Mouse (Mus musculus) embryonic facial prominence, embryonic 14.5 days (tissue): Measurements from ENCODE around the gene Ina. TPM values are rescaled to one million over a fixed set of nuclear protein-coding genes. Genes with fewer than 3 reads are reported as not detected.

ENCODE experiments used
- ATAC-seq: fragments of 200-750 bp; cut with Nextera tagmentation; 2 replicates; pipeline ENCODE4 v1.8.0; 2017; ENCODE audit warnings: low read depth, moderate number of reproducible peaks, moderate TSS enrichment
- DNase-seq: peaks from one replicate; pipeline ENCODE4 v3.0.0-alpha.2; 2015; ENCODE audit warnings: low spot score
- H3K27ac ChIP-seq: fragments of 300-500 bp; sonication (generic); replicated peaks from 2 replicates; pipeline ENCODE4 v1.5.1; 2014; ENCODE audit warnings: low read depth, mild to moderate bottlenecking, low read length, moderate library complexity
- H3K27me3 ChIP-seq: fragments of 300-500 bp; sonication (generic); replicated peaks from 2 replicates; pipeline ENCODE4 v1.6.1; 2014; ENCODE audit warnings: low read length; ENCODE audit not compliant: control insufficient read depth, insufficient read depth
- H3K36me3 ChIP-seq: fragments of 300-500 bp; sonication (generic); 2 replicates; pipeline ENCODE4 v1.6.1; 2014; ENCODE audit warnings: low read length, mixed read lengths; ENCODE audit not compliant: control insufficient read depth, insufficient read depth
- H3K4me1 ChIP-seq: fragments of 300-500 bp; sonication (generic); 2 replicates; pipeline ENCODE4 v1.6.1; 2014; ENCODE audit warnings: antibody characterized with exemption, low read length; ENCODE audit not compliant: control insufficient read depth, insufficient read depth
- H3K4me2 ChIP-seq: fragments of 300-500 bp; sonication (generic); 2 replicates; pipeline ENCODE4 v1.6.1; 2014; ENCODE audit warnings: low read depth, mild to moderate bottlenecking, low read length, moderate library complexity, mixed read lengths
- H3K4me3 ChIP-seq: fragments of 300-500 bp; sonication (generic); 2 replicates; pipeline ENCODE4 v1.5.1; 2014; ENCODE audit warnings: low read depth, mild to moderate bottlenecking, low read length
- H3K9ac ChIP-seq: fragments of 300-500 bp; sonication (generic); 2 replicates; pipeline ENCODE4 v1.6.1; 2014; ENCODE audit warnings: low read depth, mild to moderate bottlenecking, low read length, moderate library complexity, mixed read lengths
- H3K9me3 ChIP-seq: fragments of 300-500 bp; sonication (generic); 2 replicates; pipeline ENCODE4 v1.6.1; 2016; ENCODE audit warnings: low read length; ENCODE audit not compliant: control insufficient read depth
- WGBS: fragments of 180-500 bp; shearing (Covaris S2); extraction: QIAGEN DNeasy Blood & Tissue Kit; methylation state at CpG from one replicate; pipeline ENCODE4 v1.1.7; 2014; 5-methylcytosine and 5-hydroxymethylcytosine counted together
- polyA plus RNA-seq: library from polyadenylated mRNA; unstranded; fragments of >200 nt; fragmentation: Nextera tagmentation; extraction: Ambion mirVana; gene quantifications from 2 replicates; pipeline ENCODE4 v1.2.1, GENCODE M21; 2014

Ina gene
- polyA plus RNA-seq, 1 experiment from 2014 or later = 17.6 TPM

DNA sequence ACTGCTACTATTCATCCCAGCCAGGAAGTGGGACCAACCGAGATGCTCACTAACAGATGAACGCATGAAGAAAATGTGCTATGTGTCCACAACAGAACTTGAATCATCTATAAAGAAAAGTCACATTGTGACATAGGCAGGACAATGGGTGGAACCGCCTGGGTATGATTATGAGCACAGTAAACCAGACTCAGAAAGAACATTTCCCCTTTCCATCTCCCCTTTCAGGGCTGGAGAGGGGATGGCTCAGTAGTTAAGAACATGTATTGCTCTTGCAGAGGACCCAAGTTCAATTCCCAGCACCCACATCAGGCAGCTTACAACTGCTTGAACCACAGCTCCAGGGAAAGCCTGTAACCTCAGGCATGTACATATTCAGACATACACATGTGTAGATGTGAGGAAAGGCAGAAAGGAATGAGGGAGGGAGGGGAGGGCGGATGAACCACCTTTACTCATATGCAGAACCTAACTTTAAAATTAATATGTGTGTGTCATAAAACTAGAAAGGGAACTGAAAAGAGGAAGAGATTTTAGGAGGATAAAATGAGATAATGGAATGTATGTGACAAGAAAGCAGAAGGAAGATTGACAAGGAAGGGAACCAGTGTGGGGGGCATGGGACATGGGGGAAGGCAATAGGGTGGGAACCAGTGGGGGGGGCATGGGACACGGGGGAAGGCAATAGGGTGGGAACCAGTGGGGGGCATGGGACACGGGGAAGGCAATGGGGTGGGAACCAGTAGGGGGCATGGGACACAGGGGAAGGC lies 10.6 kb upstream of the Ina start:
- 76% methylated on average over 6 of the region's 6 CpGs for WGBS
- no peak overlapping the region for H3K27ac ChIP-seq
- no peak overlapping the region for H3K4me2 ChIP-seq
- H3K4me1 ChIP-seq = no peaks in the 10 kb centered on the region
- H3K36me3 ChIP-seq = no peaks in the 10 kb centered on the region
- DNase-seq (no peak), ATAC-seq (no peak)
- H3K27me3 ChIP-seq = no peaks in the 10 kb centered on the region
- H3K4me3 ChIP-seq = no peak overlapping the region
- H3K9me3 ChIP-seq = no peaks in the 10 kb centered on the region
- H3K9ac ChIP-seq = no peak overlapping the region

DNA sequence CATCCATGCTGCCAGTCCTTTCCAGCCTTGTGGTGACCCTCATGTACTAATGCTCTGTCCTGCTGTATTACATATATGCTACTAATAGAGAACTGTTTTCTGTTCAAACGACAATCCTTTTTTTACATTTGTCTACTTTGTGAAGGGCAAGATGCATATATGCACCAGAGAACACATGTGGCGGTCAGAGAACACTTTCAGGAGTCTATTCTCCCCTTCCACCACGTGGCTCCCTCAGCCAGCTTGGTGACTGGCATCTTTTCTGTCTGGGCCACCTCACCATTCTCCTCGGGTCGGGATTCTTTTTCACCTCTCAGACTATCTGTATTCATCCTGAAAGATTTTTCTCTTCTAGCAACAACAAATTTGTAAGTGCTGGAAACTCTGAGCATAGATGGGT lies 8.6 kb upstream of the Ina start:
- Histone ChIP-seq H3K27me3 (peaks cover 2% of the 10 kb centered on the region; the same call in 1 of the 2 replicates), H3K36me3 (no peaks in the 10 kb centered on the region), H3K4me3 (no peak overlapping the region), H3K4me1 (no peaks in the 10 kb centered on the region), H3K9me3 (no peaks in the 10 kb centered on the region), H3K4me2 (no peak overlapping the region), H3K9ac (no peak overlapping the region), H3K27ac (no peak overlapping the region)
- no peak for ATAC-seq
- DNase-seq = no peak
- WGBS = 61% methylated on average over 5 of the region's 5 CpGs

DNA sequence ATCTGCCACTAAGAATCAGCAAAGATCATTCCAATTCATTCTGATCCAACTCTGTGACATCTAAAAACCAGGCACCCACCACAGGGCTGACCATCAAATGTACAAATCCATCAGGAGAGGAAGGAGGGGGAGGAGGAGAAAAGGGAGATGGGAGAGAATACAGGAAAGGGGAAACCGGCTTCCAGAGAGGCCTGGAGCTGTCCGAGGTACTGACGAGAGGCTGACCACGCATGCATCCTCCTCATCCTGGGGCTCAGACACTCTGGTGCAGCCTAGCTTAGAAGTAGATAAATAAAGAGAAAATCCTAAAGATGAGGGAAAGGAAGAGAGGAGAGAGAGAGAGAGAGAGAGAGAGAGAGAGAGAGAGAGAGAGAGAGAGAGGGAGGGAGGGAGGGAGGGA lies 8.2 kb upstream of the Ina start:
- WGBS = 0% methylated on average over 4 of the region's 4 CpGs
- ATAC-seq (no peak), DNase-seq (peak; percentile 70)
- no peak overlapping the region for H3K27ac ChIP-seq
- H3K4me3 ChIP-seq = no peak overlapping the region
- H3K4me1 ChIP-seq = no peaks in the 10 kb centered on the region
- no peak overlapping the region for H3K9ac ChIP-seq
- no peak overlapping the region for H3K4me2 ChIP-seq
- peaks cover 5% of the 10 kb centered on the region; the same call in 1 of the 2 replicates for H3K27me3 ChIP-seq
- no peaks in the 10 kb centered on the region for H3K9me3 ChIP-seq
- H3K36me3 ChIP-seq = no peaks in the 10 kb centered on the region

DNA sequence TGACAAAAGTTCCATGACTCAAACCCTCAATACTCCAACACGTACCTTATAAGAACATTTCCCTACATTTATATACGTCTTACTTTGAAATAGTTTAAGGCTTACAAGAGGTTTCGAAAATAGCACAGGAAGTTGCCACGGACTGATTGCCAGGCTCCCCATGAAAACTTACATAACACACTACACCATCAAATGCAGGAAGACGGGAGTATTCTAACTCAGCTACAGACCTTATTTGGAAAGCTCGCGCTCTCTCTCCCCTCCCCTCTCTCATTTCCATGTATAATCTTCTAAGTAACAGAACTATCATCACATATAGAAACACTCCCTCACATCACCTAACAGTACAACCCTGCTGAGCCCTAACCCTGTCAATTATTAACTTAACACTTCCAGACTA lies 5.1 kb upstream of the Ina start:
- H3K36me3 ChIP-seq = no peaks in the 10 kb centered on the region
- ATAC-seq (no peak), DNase-seq (no peak)
- no peaks in the 10 kb centered on the region for H3K9me3 ChIP-seq
- peaks cover 32% of the 10 kb centered on the region for H3K27me3 ChIP-seq
- 83% methylated on average over 7 of the region's 7 CpGs for WGBS
- H3K27ac ChIP-seq = no peak overlapping the region
- no peaks in the 10 kb centered on the region for H3K4me1 ChIP-seq
- H3K4me3 ChIP-seq = no peak overlapping the region
- no peak overlapping the region for H3K9ac ChIP-seq
- H3K4me2 ChIP-seq = no peak overlapping the region

DNA sequence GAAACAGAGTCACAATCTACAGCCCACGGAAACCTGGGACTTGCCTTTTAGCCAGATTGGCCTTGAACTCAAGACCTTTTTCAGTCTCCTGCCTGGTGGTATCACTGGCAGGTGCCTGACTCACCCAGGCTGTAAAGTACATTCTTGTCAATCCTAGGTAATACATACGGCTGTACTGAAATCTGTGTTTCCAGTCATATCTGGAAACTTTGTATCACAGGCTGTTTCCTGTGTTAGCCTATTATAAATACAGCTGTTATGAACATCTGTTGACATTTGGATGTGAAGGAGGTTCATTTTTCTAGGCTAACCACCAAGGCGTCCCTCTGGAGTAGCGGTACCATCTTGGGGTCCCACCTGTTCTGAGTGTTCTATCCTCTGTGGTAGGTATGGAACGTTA lies 4.6 kb upstream of the Ina start:
- Histone ChIP-seq H3K9ac (no peak overlapping the region), H3K4me3 (no peak overlapping the region), H3K27me3 (peaks cover 37% of the 10 kb centered on the region), H3K4me2 (no peak overlapping the region), H3K27ac (no peak overlapping the region), H3K4me1 (no peaks in the 10 kb centered on the region), H3K9me3 (no peaks in the 10 kb centered on the region), H3K36me3 (no peaks in the 10 kb centered on the region)
- DNase-seq = no peak
- 86% methylated on average over 5 of the region's 5 CpGs for WGBS
- no peak for ATAC-seq

DNA sequence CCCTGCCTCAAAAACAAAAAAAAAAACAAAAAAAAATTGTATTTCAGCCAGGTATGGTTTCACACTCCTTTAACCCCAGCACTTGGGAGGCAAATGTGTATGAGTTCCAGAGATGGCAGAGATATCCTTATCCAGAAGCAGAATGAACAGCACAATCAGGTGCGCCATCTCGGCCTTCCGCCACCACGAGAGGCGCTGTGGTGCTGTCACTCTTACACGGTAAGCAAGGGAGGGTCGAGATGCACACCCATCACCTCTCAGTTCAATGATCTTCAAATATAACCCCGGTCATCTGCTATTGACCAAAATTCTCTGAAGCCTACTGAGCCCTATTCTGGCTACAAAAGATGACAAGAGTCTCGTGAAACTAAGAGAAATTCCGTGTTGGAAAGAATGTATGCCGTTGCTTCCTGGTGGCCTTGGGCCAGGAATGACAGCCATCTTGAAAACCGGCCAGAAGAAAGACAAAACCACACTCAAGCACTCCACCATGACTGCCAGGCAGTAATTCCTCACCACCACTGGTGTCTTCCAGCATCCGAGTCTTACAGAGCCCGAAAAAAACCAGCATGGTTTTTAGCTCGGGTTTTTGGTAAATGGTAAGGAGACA lies 1.9 kb upstream of the Ina start:
- ATAC-seq = no peak
- H3K4me1 ChIP-seq = peaks cover 6% of the 10 kb centered on the region; the same call in 1 of the 2 replicates
- no peak overlapping the region for H3K4me3 ChIP-seq
- no peak overlapping the region for H3K9ac ChIP-seq
- no peak overlapping the region for H3K4me2 ChIP-seq
- no peak overlapping the region for H3K27ac ChIP-seq
- 88% methylated on average over 15 of the region's 15 CpGs for WGBS
- no peaks in the 10 kb centered on the region for H3K9me3 ChIP-seq
- no peak for DNase-seq
- H3K36me3 ChIP-seq = no peaks in the 10 kb centered on the region
- peaks cover 56% of the 10 kb centered on the region for H3K27me3 ChIP-seq

DNA sequence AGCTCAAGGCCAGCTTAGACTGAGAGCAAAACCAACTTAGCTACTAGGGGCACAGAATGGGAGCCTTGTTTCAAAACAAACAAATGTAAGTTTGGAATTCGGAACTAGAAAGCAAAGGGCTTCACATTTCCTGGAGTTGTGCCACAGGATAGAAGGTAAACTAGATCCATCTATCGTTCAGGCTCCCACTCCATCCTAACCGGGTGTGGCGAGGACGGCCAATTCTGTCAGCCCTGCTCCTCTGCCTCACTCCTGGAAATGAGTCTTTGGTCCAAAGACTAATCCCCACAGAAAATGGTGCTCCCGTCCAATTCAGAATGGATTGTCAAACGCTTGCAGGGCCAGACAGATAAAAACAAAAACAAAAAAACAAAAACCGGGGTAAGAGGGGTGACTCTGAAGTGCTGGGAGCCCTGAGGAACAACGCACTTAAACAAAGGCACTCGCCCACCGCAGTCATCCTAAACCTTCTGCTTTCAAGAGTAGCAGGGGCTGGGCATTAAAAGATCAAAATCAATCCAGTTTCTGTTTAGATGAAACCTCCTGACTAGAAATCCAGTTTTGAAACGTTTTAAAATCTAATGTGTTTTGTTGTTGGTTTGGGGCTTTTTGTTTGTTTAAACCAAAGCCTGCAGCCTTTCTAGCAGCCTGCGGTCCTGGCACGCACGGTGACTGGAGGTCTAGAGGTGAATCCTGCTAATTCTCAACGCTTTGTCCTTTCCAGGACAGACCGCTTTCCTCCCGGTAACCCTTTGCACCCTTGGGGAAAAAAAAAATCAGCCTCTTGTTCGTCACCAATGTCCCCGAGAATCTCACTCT lies 949 bp upstream of the Ina start:
- H3K36me3 ChIP-seq = no peaks in the 10 kb centered on the region
- H3K4me2 ChIP-seq = peak overlapping the region; percentile 92
- H3K9ac ChIP-seq = no peak overlapping the region

DNA sequence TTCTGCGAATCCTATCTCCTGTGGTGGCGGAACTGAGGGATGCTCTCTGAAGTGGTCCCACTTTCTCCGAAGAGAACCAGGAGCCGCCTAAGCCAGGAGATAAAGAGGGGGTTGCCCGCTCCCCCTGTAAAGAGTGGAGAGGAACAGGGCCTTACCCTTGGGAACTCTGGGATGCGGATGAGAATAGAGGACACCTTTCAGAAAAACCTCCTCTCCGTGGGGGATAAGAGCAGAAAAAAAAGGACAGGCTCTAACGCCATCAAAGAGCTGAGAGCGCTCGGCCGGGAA lies 395 bp upstream of the Ina start:
- Histone ChIP-seq H3K27me3 (peaks cover 65% of the 10 kb centered on the region), H3K27ac (no peak overlapping the region), H3K4me2 (peak overlapping the region; percentile 92), H3K9me3 (no peaks in the 10 kb centered on the region), H3K36me3 (no peaks in the 10 kb centered on the region), H3K9ac (peak overlapping the region; percentile 26; the same call in 1 of the 2 replicates), H3K4me3 (peak overlapping the region; percentile 52), H3K4me1 (peaks cover 6% of the 10 kb centered on the region; the same call in 1 of the 2 replicates)
- DNase-seq (no peak), ATAC-seq (no peak)
- under 1% methylated on average over 11 of the region's 11 CpGs for WGBS

More for the DNA sequence above, 949 bp upstream of the Ina start:
- Histone ChIP-seq H3K9me3 (no peaks in the 10 kb centered on the region), H3K27ac (no peak overlapping the region), H3K4me1 (peaks cover 6% of the 10 kb centered on the region; the same call in 1 of the 2 replicates), H3K4me3 (peak overlapping the region; percentile 52), H3K27me3 (peaks cover 65% of the 10 kb centered on the region)
- WGBS = 12% methylated on average over 20 of the region's 20 CpGs
- ATAC-seq (no peak), DNase-seq (no peak)
